Mouse (Mus musculus): ENCODE results near the gene Ksr2.

- TF ChIP-seq FLI1 (IDR thresholded peaks at IDR 0.05; ENCODE audit: low read length), result no peak
- no peak for TF ChIP-seq GATA1 (IDR thresholded peaks at IDR 0.05; ENCODE audit: borderline replicate concordance, low read length)
These were observed 49.0 kb upstream of the Ksr2 start for GRCm38 (mm10) chr5:117364821-117365220.
